Mouse (Mus musculus): ENCODE measurements around the gene Ssh2. TPM values are rescaled to one million over a fixed set of nuclear protein-coding genes. Genes with fewer than 3 reads are reported as not detected.

Gene Ssh2
- total RNA-seq, 4 experiments from 2014 or later = 33.1 to 38.3 (median 36.1) TPM

DNA sequence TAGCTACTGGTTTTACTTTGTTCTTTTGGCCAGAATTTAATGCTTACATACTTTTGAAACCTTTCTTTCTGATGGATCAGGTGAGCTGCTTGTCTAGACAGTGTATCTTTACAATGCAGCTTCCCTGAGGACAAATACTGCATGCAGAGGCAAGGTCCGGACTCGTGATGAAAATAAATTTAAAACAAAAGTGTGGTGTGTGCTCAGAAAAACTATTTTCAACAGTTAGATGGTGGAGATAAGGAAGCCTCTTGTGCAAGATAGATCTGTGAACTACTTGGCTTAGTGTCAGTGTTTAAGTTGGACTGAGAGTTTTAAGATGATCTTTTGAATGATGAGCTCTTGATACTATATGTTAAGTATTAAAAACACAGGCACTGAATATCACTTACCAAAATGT is 186.4 kb downstream of the Ssh2 start:
- no peak for DNase-seq (ENCODE audit: low spot score in 2 of 2)

DNA sequence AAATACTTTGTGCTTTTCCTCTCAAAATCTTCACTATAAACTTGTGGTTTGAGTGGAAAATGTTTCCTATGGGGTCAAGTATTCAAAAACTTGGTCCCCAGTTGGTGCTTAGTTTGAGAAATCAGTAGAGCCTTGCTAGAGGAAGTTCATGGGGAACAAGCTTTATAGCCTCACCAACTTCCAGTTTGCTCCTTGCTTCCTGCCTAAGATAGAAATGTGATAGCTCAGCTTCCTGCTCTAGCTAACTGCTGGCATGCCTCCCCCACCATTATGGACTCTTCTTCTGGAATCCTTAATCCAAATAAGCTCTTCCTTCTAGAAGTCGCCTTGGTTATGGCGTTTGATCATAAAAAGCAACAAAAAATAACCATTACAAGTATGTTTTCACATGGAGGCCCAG is 190.2 kb downstream of the Ssh2 start:
- no peak for DNase-seq (ENCODE audit: low spot score in 2 of 2)

DNA sequence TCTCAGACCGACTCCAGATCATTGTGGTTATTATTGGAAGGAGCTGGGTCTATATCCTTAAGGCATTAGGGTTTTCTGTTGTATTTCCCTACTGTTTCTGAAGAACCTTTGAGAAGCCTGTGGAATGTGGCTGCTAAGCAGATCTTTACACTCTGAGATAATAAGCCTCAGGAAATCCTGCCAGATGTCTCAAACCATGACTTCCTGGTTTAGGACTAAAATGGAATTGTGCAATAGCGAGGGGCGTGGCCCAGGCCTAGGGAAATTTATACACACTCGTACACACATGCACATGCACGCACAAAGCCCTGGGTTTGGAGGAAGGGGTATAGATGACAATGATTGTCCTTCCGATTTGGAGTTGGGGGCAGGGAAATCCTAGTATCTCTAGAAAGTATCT is 193.8 kb downstream of the Ssh2 start:
- DNase-seq (ENCODE audit: low spot score in 2 of 2) = no peak

DNA sequence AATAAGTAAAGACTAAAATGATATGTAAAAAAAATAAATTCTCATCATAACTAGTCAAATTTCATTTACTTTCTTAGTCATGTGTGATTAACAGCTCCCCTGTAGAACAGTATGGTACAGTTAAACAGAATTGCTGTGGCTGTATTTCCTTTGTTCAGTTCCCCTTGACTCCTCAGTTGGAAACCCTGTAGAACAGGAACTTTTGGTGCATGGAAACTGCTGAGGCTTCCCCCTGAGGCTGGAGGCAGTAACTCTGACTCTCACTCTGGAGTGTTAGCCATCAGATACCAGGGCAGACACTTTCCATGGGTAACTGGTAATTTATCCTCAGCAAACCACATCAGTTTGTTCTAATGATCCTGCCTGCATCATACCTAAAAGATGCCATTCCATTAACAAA is 195.2 kb downstream of the Ssh2 start:
- DNase-seq (ENCODE audit: low spot score in 2 of 2) = no peak

GRCm38 (mm10) chr11:77414141-77414839 is 198.2 kb downstream of the Ssh2 start:
- DNase-seq (ENCODE audit: low spot score in 2 of 2) = no peak

DNA sequence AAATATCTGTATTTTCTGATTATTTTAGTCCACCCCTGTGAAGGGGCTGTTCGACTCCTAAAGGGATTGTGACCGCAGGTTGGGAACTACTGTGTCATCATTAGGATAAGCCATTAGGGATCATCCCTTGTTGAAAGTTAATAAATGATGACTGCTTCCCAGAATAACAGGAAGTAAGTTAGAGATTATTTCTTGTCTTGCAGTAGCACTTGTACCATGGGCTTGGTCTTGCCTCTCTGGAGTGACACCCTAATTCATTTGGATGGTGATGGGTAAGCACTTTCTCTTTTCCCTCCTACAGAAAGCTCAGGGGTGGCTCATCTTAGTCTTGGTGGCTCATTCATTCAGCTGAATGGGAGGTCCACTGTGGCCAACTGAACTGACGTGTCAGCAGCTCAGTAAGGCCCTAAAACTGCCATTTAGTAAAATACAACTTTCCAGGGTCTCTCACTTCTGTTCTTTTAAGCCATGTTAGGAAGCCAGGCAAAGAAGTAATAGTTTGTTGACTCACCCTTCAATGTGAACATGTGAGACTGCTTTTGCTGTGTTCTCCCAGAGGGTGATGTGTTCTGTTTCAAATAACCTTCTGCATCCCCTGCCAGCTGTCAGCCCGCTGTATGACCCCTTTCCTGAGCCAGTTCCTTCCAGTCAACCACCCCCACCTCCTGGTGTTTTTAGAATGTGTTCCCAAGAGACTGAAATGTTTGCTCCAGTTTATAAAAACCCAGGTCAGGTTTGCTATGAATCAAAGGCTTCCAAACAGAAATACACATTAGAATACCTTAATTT is 200.3 kb downstream of the Ssh2 start:
- DNase-seq (ENCODE audit: low spot score in 2 of 2) = no peak

DNA sequence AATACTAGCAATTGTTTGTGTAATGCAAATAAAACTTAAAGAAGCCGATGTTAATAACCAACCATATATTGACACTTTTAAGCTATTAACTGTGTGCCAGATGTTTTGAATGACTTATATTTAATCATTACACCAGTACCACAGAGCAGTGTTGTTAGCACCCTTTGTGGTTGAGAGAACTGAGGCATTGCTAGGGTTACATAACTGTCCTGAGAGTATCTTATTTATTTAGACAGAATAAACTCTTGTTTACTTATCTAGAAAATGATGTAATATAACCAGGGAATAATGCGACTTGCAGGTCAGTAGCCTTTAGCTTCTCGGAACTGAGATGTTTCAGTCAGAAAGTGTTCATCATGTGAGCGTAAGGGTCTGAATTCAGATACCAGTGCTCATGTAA is 201.9 kb downstream of the Ssh2 start:
- no peak for DNase-seq (ENCODE audit: low spot score in 2 of 2)

DNA sequence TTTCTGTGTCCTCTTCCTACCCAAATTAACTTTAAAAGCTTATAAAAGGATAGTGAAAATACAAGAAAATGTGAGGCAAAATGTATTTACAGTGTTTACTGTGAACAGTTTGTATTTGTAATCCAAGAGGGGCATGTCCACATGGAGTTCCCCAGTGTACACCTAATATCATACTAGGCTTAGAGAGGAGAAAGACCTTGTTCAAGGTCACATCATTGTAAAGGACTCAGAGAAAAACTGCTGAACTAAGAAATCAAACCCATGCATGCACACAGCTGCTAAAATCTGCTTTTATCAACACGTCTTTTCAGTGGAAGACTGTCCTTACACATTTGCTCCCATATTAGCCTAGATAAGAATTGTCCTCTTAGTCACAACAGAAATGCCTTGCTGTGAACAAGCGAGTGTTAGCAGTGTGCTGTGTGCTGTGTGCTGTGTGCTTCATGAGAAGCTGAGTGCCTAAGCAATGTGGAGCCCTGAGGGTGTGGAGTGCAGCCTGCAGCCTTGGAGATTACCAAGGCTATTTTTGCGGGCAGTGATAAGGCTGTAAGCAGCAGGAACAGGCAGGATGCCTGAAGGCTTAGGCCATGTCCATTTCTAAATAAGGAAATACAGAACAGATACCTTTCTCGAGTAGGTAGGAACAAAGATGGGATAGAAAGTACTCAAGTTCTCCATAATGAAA is 207.2 kb downstream of the Ssh2 start:
- no peak for DNase-seq (ENCODE audit: low spot score in 2 of 2)

DNA sequence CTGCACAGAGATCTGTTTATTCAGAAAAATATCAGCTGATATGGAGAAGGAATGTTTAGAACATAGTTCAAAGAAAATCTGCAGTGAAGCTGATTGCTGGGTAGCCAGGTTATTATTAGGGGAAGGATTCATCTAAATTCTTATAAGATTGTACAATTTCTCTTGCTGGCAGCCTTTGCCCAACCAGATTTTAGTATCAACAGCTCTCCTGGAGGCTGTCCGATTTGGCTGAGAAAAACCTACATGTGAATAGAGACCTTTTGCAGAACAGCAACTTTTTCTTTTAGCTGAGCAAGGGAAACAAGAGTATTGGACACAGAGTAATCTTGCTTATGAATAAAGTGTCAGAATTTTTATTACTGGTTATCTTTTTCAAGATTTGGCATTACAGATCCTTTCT is 212.4 kb downstream of the Ssh2 start:
- DNase-seq (ENCODE audit: low spot score in 2 of 2) = no peak

- DNase-seq (ENCODE audit: low spot score in 2 of 2) = no peak
Observed at GRCm38 (mm10) chr11:77437026-77437425, 220.9 kb downstream of the Ssh2 start.

DNA sequence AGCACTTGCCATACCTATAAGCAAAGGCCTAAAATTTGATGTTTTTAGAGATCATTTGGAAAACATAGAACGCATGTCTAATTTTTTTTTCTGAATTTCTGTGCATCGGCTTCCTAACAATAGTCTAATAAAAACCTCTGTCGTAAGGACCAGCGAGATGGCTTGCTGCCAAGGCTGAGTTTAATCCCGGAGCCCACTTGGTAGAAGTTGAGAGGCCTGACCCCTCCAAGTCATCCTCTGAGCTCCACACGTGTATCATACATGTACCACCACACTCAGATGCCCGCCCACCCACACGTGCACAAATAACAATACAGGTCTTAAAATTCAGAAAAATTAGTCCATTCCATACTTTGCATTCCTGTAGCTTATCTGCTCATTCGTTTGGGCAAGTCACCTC is 224.0 kb downstream of the Ssh2 start:
- no peak for DNase-seq (ENCODE audit: low spot score in 2 of 2)

GRCm38 (mm10) chr11:77441020-77441419 is 224.9 kb downstream of the Ssh2 start:
- DNase-seq (ENCODE audit: low spot score in 2 of 2) = no peak

DNA sequence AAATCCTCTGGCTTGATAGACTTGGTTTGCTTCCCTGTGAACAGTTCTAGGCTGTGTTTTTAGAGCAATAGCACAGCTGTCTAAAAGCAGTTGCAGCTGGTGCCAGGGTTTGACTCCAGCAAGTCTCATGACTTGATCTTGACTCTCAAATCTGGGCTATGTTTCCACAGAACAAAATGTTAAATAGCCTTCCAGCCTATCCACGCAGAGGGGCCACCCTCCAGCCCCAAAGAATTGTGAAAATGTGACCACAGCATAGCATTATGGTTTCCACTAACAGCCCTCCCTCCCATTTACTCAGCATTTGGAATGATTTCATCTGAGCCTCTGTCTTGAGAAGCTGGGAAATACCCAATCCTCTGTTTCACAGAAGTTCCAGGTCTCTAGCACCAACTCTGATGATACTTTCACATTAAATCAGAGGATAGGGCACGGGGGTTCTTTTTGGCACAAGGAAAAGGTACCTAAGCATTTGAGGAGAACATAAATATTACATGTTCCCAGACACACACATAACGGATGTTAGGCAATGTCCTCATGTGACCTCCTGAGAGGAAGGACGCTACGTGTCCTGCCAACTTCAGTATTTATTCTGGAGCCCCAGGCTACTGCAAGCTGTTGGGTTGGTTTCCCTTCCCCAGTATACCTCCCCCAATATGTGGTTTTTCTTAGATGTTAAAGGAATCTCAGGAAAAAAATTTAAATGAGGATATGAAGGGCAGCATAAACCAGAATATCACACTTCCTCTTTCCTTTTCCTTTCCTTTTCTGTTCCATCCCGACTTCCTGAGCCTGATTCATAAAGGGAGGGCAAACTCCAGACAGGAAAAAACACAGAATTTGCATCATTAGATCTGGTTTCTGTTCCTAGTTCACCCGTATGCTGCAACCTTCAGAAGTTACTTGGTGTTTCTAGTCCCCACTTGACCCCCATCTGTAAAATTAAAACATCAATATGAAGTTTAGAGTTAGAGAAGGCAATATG is 226.4 kb downstream of the Ssh2 start:
- no peak for DNase-seq (ENCODE audit: low spot score in 2 of 2)

- no peak for DNase-seq (ENCODE audit: low spot score in 2 of 2)
Observed at GRCm38 (mm10) chr11:77444939-77445338, 228.9 kb downstream of the Ssh2 start.

DNA sequence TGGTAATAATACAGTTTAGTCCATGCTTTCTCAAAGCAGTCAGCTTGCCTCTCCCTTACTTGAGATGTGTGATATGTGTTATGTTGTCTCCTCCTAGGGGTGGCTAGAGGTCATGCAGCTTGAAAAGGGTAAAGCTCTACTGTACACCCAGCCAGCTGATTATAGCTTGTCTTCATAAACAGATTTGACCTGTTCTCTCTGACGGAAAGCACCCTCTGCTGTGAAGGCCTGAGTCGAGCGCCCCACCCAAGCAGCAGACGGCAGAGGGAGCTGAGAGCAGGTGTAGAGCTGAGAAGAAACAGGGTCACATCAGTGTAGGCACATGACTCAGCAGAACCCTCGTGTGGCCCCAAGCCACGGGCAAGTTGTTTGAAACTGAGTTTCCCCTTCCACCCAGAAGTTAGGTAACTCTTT is 230.5 kb downstream of the Ssh2 start:
- DNase-seq (ENCODE audit: low spot score in 2 of 2) = no peak

GRCm38 (mm10) chr11:77449224-77449623 is 233.1 kb downstream of the Ssh2 start:
- no peak for DNase-seq (ENCODE audit: low spot score in 2 of 2)

- no peak for DNase-seq (ENCODE audit: low spot score in 2 of 2)
Observed at GRCm38 (mm10) chr11:77451670-77452069, 235.6 kb downstream of the Ssh2 start.

- no peak for DNase-seq (ENCODE audit: low spot score in 2 of 2)
Observed at GRCm38 (mm10) chr11:77453388-77453787, 237.3 kb downstream of the Ssh2 start.

DNA sequence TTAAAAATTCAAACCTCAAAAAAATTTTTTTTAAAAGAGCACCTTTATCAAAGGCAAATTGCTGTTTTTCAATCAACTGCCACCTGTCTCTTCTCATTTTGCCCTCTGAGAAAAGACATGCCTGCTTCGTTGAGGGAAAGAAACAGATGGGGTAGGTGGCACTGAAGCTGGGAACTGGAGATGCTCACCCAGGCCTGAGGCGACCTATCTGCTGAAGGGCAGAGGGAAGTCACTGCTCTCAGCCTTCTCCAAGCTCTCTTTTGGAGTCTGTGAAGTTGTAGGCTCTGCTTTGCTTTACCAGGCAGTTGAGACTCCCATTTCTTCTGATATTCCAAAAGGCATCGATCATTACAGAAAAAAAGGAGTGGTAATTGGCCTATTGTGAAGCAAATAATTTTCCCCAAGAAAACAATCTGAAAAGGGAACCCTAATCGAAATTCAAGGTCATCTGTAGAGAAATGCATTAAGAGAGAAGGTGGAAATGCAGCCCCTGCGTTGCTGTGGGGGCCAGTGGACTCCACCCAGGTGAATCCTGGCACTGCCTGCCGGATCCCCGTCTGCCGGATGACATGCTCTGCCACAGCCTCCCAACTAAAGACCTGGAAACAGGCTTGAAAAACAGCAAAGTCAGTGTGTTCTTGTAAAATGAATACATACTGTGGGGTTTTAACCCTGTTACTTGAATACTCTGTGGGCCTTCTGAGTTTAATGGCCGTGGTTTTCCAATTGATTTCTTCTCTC is 239.9 kb downstream of the Ssh2 start:
- DNase-seq (ENCODE audit: low spot score in 2 of 2) = no peak

DNA sequence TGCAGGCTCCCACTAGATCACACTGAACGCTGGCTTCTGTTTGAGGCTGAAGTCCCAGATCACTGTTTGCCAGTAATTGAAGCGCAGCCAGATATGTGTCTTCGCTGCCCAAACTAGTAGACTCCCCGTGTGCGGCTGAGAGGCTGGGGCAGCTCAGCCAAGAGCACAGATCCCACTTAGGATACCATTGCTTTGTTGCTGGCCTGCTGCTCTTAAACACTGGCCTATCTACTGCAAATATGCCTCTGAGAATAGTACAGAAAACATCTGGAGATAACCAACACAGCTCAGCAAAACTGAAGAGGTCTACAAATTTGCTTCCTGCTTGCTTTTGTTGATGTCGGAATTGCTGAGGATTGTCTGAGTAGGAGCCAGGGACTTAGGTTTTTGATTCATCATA is 240.8 kb downstream of the Ssh2 start:
- no peak for DNase-seq (ENCODE audit: low spot score in 2 of 2)

DNA sequence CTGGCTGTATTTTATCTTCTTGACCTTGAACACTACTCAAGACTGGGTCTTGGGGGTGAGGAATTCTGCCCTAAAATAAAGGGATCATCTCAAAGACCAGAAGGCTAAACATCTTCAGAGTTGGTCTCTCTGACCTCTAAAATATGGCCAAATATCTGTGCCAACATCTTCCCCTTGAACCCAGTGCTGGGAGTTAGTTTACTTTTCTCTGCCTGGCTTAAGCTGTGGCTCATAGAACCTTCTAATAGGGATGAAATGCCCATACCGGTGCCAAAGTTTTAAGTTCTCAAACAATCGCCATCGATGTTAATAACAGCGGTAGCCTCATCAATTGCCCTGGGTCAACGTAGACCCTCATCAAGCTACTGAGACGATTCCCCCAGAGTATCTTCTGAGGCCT is 245.8 kb downstream of the Ssh2 start:
- DNase-seq (ENCODE audit: low spot score in 2 of 2) = no peak

All from layer of hippocampus, adult 8-10 months (tissue).